Mouse (Mus musculus): Measurements from ENCODE around the gene Tldc2. TPM values are rescaled to one million over a fixed set of nuclear protein-coding genes. Genes with fewer than 3 reads are reported as not detected.
A peak's percentile ranks its signal among the peaks of the same experiment; 100 is the strongest.

Tldc2 gene
- polyA plus RNA-seq, 1 experiment from 2014 or later: not detected

- WGBS: 97% methylated on average over 5 of the region's 5 CpGs
- H3K27ac ChIP-seq (replicated peaks): no peak overlapping the region
- peaks cover 10% of the 10 kb centered on the region for H3K4me1 ChIP-seq
- DNase-seq (ENCODE audit: low spot score): no peak
- H3K27me3 ChIP-seq (replicated peaks; ENCODE audit: low read depth, poor library complexity, severe bottlenecking): no peaks in the 10 kb centered on the region
- H3K9me3 ChIP-seq: no peaks in the 10 kb centered on the region
- H3K4me3 ChIP-seq: no peak overlapping the region
- peaks cover 95% of the 10 kb centered on the region for H3K36me3 ChIP-seq (replicated peaks)
Observed at GRCm38 (mm10) chr2:157053124-157053523, 33.7 kb upstream of the Tldc2 start.

DNA sequence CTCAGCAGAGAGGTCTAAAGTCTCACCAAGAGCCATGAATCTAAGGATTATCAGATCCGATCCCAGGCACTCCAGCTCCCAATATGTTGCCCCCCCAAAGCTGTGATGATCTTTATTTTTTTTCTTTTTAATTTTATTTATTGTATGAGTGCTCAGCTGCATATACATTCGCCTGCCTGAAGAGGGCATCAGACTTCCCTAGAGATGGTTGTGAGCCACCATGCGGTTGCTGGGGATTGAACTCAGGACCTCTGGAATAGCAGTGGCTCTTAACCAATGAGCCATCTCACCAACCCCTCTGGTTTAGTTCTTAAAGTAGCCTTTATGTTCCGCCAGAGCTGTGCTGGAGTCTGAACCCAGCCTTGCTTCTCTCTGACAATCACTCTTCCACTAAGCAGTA is 33.1 kb upstream of the Tldc2 start:
- H3K4me1 ChIP-seq: peaks cover 17% of the 10 kb centered on the region
- no peak overlapping the region for H3K27ac ChIP-seq (replicated peaks)
- WGBS: 79% methylated on average over 4 of the region's 4 CpGs
- H3K27me3 ChIP-seq (replicated peaks; ENCODE audit: low read depth, poor library complexity, severe bottlenecking): no peaks in the 10 kb centered on the region
- H3K4me3 ChIP-seq: no peak overlapping the region
- DNase-seq (ENCODE audit: low spot score): no peak
- H3K36me3 ChIP-seq (replicated peaks): peaks cover 95% of the 10 kb centered on the region
- H3K9me3 ChIP-seq: no peaks in the 10 kb centered on the region

- H3K27ac ChIP-seq (replicated peaks): no peak overlapping the region
- 90% methylated on average over 8 of the region's 8 CpGs for WGBS
Observed at GRCm38 (mm10) chr2:157054297-157054696, 32.6 kb upstream of the Tldc2 start.

GRCm38 (mm10) chr2:157054816-157055215 is 32.0 kb upstream of the Tldc2 start:
- WGBS: 79% methylated on average over 5 of the region's 5 CpGs

More at GRCm38 (mm10) chr2:157054297-157054696, 32.6 kb upstream of the Tldc2 start:
- H3K27me3 ChIP-seq (replicated peaks; ENCODE audit: low read depth, poor library complexity, severe bottlenecking): no peaks in the 10 kb centered on the region
- H3K4me1 ChIP-seq: peaks cover 22% of the 10 kb centered on the region
- no peaks in the 10 kb centered on the region for H3K9me3 ChIP-seq
- DNase-seq (ENCODE audit: low spot score): no peak
- H3K4me3 ChIP-seq: no peak overlapping the region
- H3K36me3 ChIP-seq (replicated peaks): peaks cover 93% of the 10 kb centered on the region

DNA sequence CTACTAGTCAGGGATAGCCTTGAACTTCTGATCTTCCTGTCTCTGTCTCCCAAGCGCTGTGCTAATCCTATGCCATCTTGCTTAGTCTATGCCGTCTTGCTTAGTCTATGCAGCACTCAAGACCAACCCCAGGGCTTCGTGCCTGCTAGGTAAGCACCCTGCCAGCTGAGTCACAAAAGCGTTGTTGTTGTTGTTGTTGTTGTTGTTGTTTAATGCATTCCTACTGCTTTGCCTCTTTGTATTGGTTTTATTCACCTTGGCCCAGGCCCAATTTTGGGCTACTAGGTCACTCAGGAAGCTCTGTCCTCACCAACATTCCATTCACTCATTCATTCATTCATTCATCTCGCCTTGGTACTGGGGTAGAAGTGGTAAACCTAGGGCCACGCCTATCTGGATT is 31.1 kb upstream of the Tldc2 start:
- DNase-seq (ENCODE audit: low spot score): no peak
- Histone ChIP-seq H3K27me3 (replicated peaks; ENCODE audit: low read depth, poor library complexity, severe bottlenecking) (no peaks in the 10 kb centered on the region), H3K27ac (replicated peaks) (no peak overlapping the region), H3K4me1 (peaks cover 29% of the 10 kb centered on the region), H3K9me3 (no peaks in the 10 kb centered on the region), H3K36me3 (replicated peaks) (peaks cover 93% of the 10 kb centered on the region), H3K4me3 (no peak overlapping the region)
- WGBS: 91% methylated on average over 6 of the region's 6 CpGs

More at GRCm38 (mm10) chr2:157054816-157055215, 32.0 kb upstream of the Tldc2 start:
- Histone ChIP-seq H3K27ac (replicated peaks) (no peak overlapping the region), H3K36me3 (replicated peaks) (peaks cover 93% of the 10 kb centered on the region), H3K27me3 (replicated peaks; ENCODE audit: low read depth, poor library complexity, severe bottlenecking) (no peaks in the 10 kb centered on the region), H3K9me3 (no peaks in the 10 kb centered on the region), H3K4me3 (no peak overlapping the region), H3K4me1 (peaks cover 26% of the 10 kb centered on the region)
- DNase-seq (ENCODE audit: low spot score): no peak

DNA sequence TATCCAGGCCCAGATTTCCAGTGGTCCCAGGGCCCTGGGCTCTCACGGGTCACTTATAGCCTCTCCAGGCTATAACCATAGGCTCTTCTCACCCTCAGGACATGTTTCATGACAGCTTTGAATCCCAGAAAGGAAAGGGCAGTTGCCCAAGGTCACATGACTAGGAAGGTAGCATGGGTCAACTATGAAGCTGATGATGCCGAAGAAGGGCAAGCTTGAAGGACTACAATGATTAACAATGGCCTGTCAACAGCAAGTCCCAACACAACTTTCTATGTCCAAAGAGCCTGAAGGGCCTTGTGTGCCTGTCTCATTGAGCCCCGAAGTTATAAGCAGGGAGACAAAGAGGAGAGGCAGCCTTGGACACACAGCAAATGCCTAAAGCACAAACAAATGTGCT is 29.7 kb upstream of the Tldc2 start:
- peak overlapping the region; percentile 91; the same call in 1 of the 2 replicates for H3K27ac ChIP-seq (replicated peaks)
- peaks cover 30% of the 10 kb centered on the region for H3K4me1 ChIP-seq
- no peak for DNase-seq (ENCODE audit: low spot score)
- H3K9me3 ChIP-seq: no peaks in the 10 kb centered on the region
- H3K27me3 ChIP-seq (replicated peaks; ENCODE audit: low read depth, poor library complexity, severe bottlenecking): no peaks in the 10 kb centered on the region
- 96% methylated on average over 3 of the region's 3 CpGs for WGBS
- H3K4me3 ChIP-seq: no peak overlapping the region
- peaks cover 90% of the 10 kb centered on the region for H3K36me3 ChIP-seq (replicated peaks)

GRCm38 (mm10) chr2:157057758-157058157 is 29.1 kb upstream of the Tldc2 start:
- DNase-seq (ENCODE audit: low spot score): no peak
- Histone ChIP-seq H3K36me3 (replicated peaks) (peaks cover 85% of the 10 kb centered on the region), H3K27me3 (replicated peaks; ENCODE audit: low read depth, poor library complexity, severe bottlenecking) (no peaks in the 10 kb centered on the region), H3K4me1 (peaks cover 35% of the 10 kb centered on the region), H3K27ac (replicated peaks) (peak overlapping the region; percentile 91), H3K9me3 (no peaks in the 10 kb centered on the region), H3K4me3 (no peak overlapping the region)
- WGBS: 90% methylated on average over 4 of the region's 4 CpGs

GRCm38 (mm10) chr2:157058342-157058998 is 28.4 kb upstream of the Tldc2 start:
- peak overlapping the region; percentile 91 for H3K27ac ChIP-seq (replicated peaks)
- no peaks in the 10 kb centered on the region for H3K27me3 ChIP-seq (replicated peaks; ENCODE audit: low read depth, poor library complexity, severe bottlenecking)
- H3K36me3 ChIP-seq (replicated peaks): peaks cover 83% of the 10 kb centered on the region
- H3K9me3 ChIP-seq: no peaks in the 10 kb centered on the region
- H3K4me1 ChIP-seq: peaks cover 42% of the 10 kb centered on the region
- 18% methylated on average over 18 of the region's 18 CpGs for WGBS
- H3K4me3 ChIP-seq: peak overlapping the region; percentile 47
- DNase-seq (ENCODE audit: low spot score): peak; percentile 91

DNA sequence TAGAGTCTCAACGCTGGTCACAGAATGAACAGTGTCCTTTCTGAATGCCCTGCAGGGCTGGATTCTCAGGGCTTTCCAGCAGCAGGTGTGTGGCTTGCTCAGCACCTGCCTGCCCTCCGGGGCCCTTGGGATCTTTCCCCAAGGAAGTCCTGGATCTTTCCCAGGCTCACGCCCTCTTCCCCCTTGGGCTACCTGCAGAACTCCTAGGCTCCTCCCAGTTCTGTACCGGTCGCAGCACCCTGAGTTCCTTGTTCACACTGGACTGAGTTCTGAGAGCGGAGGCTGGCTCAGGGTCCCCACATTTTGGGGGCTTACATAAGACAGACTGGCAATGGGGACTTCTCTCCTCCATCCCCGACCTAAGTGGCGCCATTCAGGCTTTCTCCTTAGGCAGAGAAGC is 27.7 kb upstream of the Tldc2 start:
- Histone ChIP-seq H3K4me1 (peaks cover 46% of the 10 kb centered on the region), H3K9me3 (no peaks in the 10 kb centered on the region), H3K27ac (replicated peaks) (peak overlapping the region; percentile 91), H3K4me3 (peak overlapping the region; percentile 47), H3K36me3 (replicated peaks) (peaks cover 83% of the 10 kb centered on the region), H3K27me3 (replicated peaks; ENCODE audit: low read depth, poor library complexity, severe bottlenecking) (no peaks in the 10 kb centered on the region)
- 54% methylated on average over 8 of the region's 8 CpGs for WGBS
- no peak for DNase-seq (ENCODE audit: low spot score)

DNA sequence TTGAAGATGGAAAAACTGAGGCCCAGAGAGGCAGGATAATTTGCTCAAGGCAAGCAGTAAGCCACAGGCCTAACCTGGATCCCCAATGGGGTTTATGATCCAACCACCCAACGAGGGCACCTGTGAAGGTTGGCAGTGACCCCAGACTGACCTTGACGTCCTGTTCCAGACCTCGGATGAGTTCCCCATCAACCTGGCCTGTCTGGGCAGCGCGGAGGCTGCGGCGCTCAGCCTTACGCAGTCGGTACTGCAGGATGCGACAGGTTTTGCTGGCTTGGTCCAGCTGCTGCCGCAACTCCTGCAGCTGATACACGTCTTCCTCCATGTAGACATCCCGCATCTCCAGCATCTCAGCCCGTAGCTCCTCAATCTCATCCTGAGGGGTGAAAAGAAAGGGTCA is 26.8 kb upstream of the Tldc2 start:
- Histone ChIP-seq H3K27me3 (replicated peaks; ENCODE audit: low read depth, poor library complexity, severe bottlenecking) (no peaks in the 10 kb centered on the region), H3K27ac (replicated peaks) (no peak overlapping the region), H3K4me1 (peaks cover 55% of the 10 kb centered on the region), H3K4me3 (no peak overlapping the region), H3K9me3 (no peaks in the 10 kb centered on the region), H3K36me3 (replicated peaks) (peaks cover 83% of the 10 kb centered on the region)
- 95% methylated on average over 14 of the region's 14 CpGs for WGBS
- no peak for DNase-seq (ENCODE audit: low spot score)

DNA sequence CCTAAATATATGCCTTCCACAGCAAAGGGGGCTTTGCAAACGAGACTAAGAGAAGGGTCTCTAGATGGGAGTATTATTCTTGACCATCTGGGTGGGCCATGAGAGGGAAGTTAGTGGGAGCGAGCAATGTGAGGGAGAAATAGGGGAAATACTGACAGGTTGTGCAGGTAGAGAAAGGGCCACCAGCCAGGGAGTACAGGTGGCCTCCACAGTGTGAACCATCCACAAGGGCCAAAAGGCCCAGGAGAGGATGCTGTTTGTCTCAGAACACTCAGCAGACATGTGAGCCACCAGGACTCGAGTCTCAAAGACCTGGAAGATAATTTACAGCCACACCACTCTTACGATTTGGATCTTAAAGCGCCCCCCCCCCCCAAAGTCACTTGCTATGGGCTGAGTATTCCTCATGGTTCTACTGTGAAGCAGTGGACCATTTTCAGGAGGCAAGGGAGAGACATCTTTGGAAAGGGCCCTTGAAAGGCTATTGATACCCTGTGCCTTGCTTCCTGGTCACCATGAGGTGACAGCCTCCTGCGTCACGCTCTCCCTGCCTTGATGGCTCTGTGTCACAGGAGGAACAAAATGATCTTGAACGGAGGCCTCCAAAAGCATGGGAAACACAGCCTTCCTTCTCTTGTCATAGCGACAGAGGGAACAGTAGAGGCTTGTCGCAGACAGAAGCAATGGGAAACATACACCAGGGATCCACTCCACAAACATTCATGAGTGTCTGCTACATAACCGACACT is 26.1 kb upstream of the Tldc2 start:
- WGBS: 91% methylated on average over 11 of the region's 11 CpGs
- H3K9me3 ChIP-seq: no peaks in the 10 kb centered on the region
- peaks cover 83% of the 10 kb centered on the region for H3K36me3 ChIP-seq (replicated peaks)
- no peak for DNase-seq (ENCODE audit: low spot score)
- no peak overlapping the region for H3K27ac ChIP-seq (replicated peaks)
- H3K4me1 ChIP-seq: peaks cover 62% of the 10 kb centered on the region
- no peaks in the 10 kb centered on the region for H3K27me3 ChIP-seq (replicated peaks; ENCODE audit: low read depth, poor library complexity, severe bottlenecking)
- no peak overlapping the region for H3K4me3 ChIP-seq

- peaks cover 75% of the 10 kb centered on the region for H3K4me1 ChIP-seq
- H3K9me3 ChIP-seq: no peaks in the 10 kb centered on the region
- H3K27me3 ChIP-seq (replicated peaks; ENCODE audit: low read depth, poor library complexity, severe bottlenecking): no peaks in the 10 kb centered on the region
- no peak for DNase-seq (ENCODE audit: low spot score)
- H3K36me3 ChIP-seq (replicated peaks): peaks cover 80% of the 10 kb centered on the region
- no peak overlapping the region for H3K27ac ChIP-seq (replicated peaks)
- H3K4me3 ChIP-seq: no peak overlapping the region
- 74% methylated on average over 4 of the region's 4 CpGs for WGBS
Observed at GRCm38 (mm10) chr2:157063241-157063700, 23.6 kb upstream of the Tldc2 start.

DNA sequence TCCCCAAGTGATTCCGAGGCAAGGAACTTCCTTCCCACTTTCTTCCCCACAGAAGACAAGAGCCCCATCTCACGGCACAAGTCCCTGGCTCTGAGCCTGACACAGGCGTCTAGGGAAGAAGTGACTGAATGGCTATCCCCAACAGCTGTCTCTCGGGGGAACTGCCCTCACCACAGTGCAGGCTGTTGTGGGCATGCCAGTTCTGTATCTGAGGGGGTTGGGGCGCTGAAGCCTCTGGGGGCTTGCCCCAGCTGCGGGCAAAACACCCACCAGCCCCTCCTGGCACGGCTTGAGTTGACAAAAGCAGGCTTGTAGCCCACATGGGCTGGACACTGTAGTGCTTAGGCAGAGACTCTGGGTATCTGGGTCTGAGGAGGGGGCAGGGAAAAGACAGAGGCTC is 22.7 kb upstream of the Tldc2 start:
- 84% methylated on average over 7 of the region's 7 CpGs for WGBS
- Histone ChIP-seq H3K4me1 (peaks cover 74% of the 10 kb centered on the region), H3K36me3 (replicated peaks) (peaks cover 77% of the 10 kb centered on the region), H3K9me3 (no peaks in the 10 kb centered on the region), H3K27ac (replicated peaks) (peak overlapping the region; percentile 20; the same call in 1 of the 2 replicates), H3K4me3 (no peak overlapping the region), H3K27me3 (replicated peaks; ENCODE audit: low read depth, poor library complexity, severe bottlenecking) (no peaks in the 10 kb centered on the region)
- no peak for DNase-seq (ENCODE audit: low spot score)

All from embryonic facial prominence, embryonic 10.5 days (tissue).